Mouse (Mus musculus) neural tube, embryonic 12.5 days (tissue): Measurements from ENCODE around the gene Cyb5d1. TPM values are rescaled to one million over a fixed set of nuclear protein-coding genes. Genes with fewer than 3 reads are reported as not detected.

Source experiments
- ATAC-seq: fragments of 200-750 bp; cut with Nextera tagmentation; 2 replicates; pipeline ENCODE4 v1.8.0; 2017; ENCODE audit warnings: low read depth, mild to moderate bottlenecking, moderate TSS enrichment, moderate library complexity; ENCODE audit not compliant: low FRiP score
- H3K27ac ChIP-seq: fragments of 300-500 bp; sonication (generic); 2 replicates; pipeline ENCODE4 v1.5.1; 2016
- H3K27me3 ChIP-seq: fragments of 300-500 bp; sonication (generic); replicated peaks from 2 replicates; pipeline ENCODE4 v1.6.1; 2016; ENCODE audit warnings: mild to moderate bottlenecking
- H3K36me3 ChIP-seq: fragments of 300-500 bp; sonication (generic); 2 replicates; pipeline ENCODE4 v1.6.1; 2016; ENCODE audit warnings: mild to moderate bottlenecking
- H3K4me1 ChIP-seq: fragments of 300-500 bp; sonication (generic); 2 replicates; pipeline ENCODE4 v1.6.1; 2016
- H3K4me2 ChIP-seq: fragments of 300-500 bp; sonication (generic); replicated peaks from 2 replicates; pipeline ENCODE4 v1.6.1; 2016; ENCODE audit warnings: mild to moderate bottlenecking
- H3K4me3 ChIP-seq: fragments of 300-500 bp; sonication (generic); 2 replicates; pipeline ENCODE4 v1.5.1; 2016
- H3K9ac ChIP-seq: fragments of 300-500 bp; sonication (generic); 2 replicates; pipeline ENCODE4 v1.6.1; 2016; ENCODE audit warnings: mild to moderate bottlenecking
- H3K9me3 ChIP-seq: fragments of 300-500 bp; sonication (generic); 2 replicates; pipeline ENCODE4 v1.6.1; 2016; ENCODE audit warnings: mild to moderate bottlenecking
- WGBS: fragments of 180-500 bp; shearing (Covaris S2); methylation state at CpG from one replicate; pipeline ENCODE4 v1.1.7; 2016; 5-methylcytosine and 5-hydroxymethylcytosine counted together
- polyA plus RNA-seq: library from polyadenylated mRNA; unstranded; fragments of >200 nt; fragmentation: Nextera tagmentation; extraction: Ambion mirVana; gene quantifications from 2 replicates; pipeline ENCODE4 v1.2.1, GENCODE M21; 2016

Cyb5d1 gene
- polyA plus RNA-seq, 1 experiment from 2014 or later: 49.9 TPM

DNA sequence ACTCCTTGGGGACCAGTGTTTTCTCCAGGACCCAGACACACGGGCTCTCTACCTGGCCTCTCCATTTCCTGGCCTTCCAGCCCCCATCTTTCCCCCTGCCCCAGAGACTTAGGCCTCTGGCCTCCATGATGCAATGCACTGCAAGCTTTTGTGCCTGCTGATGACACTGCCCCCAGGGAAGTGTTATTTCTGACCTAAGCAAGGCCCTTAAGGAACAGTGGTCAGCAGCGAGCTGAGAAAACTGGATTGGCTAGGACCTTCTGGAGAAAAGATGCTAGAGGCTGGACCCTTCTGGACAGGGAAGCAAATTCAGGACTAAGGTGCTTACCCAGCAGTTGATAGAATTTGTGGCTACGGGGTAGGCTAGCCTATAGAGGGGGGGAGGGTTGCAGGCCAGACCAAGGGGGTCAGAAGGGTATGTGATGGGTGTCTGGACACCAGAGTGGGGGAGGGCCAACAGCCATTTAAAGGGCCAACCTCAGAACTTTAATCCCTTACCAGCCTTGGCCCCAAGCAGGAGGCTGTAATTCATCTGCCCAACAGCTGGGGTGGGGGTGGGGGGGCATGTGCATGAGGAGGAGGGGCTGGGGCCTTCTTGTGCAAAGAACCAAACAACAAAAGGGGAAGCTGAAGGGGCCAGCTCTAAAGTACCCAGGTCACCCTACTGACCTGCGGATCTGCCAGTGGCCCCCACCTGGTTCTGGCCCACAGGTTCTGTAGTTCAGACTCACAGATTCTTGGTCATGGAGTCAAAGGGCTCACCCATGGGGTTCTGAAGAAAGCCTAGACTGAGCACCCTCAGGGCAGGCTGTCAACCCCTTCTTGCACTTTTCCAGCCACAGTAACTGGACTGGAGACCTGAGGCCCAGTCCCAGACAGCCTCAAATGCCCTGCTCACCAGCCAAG lies 19.2 kb upstream of the Cyb5d1 start:
- peak overlapping the region; percentile 98 for H3K4me2 ChIP-seq
- H3K9me3 ChIP-seq: no peaks in the 10 kb centered on the region
- H3K4me3 ChIP-seq: peak overlapping the region; percentile 76
- peaks cover 71% of the 10 kb centered on the region for H3K4me1 ChIP-seq
- no peak for ATAC-seq
- peaks cover 8% of the 10 kb centered on the region for H3K36me3 ChIP-seq
- peak overlapping the region; percentile 95 for H3K9ac ChIP-seq
- H3K27ac ChIP-seq: peak overlapping the region; percentile 95
- 11% methylated on average over 4 of the region's 4 CpGs for WGBS
- H3K27me3 ChIP-seq: no peaks in the 10 kb centered on the region

DNA sequence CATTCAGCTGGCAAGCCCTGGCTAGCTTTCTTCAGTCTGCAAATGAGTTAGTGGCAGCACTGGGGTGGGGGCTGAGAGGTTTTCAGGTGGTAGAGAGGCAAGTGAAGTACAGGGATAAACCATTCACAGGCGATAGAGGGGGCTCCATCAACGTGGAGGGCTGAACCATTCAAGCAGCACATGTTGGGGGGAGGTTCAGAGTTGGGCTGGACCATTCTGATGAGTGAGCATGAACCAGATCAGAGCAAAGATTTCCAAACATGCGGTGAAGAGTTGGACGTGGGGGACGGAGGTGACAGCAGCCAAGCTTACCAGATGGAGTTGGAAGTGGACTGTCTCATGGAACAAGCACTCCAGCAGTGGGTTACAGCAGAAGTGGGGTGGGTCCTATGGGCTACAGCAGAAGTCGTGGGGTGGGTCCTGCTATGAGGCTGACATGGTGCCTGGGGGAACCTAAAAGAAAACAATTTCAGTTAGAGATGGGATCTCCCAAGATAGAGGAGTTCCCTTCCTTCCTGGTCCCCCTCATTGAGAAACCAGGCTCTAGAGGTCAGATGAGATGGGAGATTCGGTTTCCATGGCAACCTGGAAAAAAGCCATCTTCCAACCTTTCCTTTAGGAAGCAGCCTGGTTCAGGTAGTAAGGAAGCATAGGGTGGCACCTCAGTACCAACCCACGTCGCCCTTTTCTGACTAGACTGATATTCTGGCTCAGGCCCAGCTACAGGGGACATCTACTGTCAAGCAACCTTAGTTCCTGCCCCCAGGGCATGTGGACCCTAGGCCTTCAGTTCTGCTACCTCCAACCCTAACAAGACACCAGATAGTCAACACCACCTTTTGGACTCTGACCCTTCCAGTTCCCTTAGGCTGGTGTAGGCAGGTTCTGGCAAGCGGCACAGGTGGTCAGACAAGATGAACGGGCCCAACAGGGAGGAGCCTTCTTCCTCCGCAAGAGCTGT lies 18.1 kb upstream of the Cyb5d1 start, which contains the start of gene Kdm6b:
Gene Kdm6b, minus strand, starts transcription at position 455 of the 961 bp plus-strand sequence.
- Histone ChIP-seq H3K36me3 (peaks cover 8% of the 10 kb centered on the region), H3K9ac (peak within 1 kb of the TSS; percentile 95), H3K27me3 (no peaks in the 10 kb centered on the region), H3K27ac (peak within 1 kb of the TSS; percentile 95), H3K9me3 (no peaks in the 10 kb centered on the region), H3K4me3 (peak within 1 kb of the TSS; percentile 76), H3K4me2 (peak within 1 kb of the TSS; percentile 98), H3K4me1 (peaks cover 70% of the 10 kb centered on the region)
- WGBS: 44% methylated on average over 12 of the region's 12 CpGs
- no peak for ATAC-seq

GRCm38 (mm10) chr11:69412548-69412947 lies 17.1 kb upstream of the Cyb5d1 start:
- peaks cover 70% of the 10 kb centered on the region for H3K4me1 ChIP-seq
- H3K4me3 ChIP-seq: peak overlapping the region; percentile 76
- WGBS: 62% methylated on average over 7 of the region's 7 CpGs
- no peaks in the 10 kb centered on the region for H3K9me3 ChIP-seq
- no peak for ATAC-seq
- peaks cover 14% of the 10 kb centered on the region for H3K36me3 ChIP-seq
- H3K27me3 ChIP-seq: no peaks in the 10 kb centered on the region
- peak overlapping the region; percentile 88; the same call in 1 of the 2 replicates for H3K27ac ChIP-seq
- peak overlapping the region; percentile 98 for H3K4me2 ChIP-seq
- H3K9ac ChIP-seq: peak overlapping the region; percentile 91

DNA sequence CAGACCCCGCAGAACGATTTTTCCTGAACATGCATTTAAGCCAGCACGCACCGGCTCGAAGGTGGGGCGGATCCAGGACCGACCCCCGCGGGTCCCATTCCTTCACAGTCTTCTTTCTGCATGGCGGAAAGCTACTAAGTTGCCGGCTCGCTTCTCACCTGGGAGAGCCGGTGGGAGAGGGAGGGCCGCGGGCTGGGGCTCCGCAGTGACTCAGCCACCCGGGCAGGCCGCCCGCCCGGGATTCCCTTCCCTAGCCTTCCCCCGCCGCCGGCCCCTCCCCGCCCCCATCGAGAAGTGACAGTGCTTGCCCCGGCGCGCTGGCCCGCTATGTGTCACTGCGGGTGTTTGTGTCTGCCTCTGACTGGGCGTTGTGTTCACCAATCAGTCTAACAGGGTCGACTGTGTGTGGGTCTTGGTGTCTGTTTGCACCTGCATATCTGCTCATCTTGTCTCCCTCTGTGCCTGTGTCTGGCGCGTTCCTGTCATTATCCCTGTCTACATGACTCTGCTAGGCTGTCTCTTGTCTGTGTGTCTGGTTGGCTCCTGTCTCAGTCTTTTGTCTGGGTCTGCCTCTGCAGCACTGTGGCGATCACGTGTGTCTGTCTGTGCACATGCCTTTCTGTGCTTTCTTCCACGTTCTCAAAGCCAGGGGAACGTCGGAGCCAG lies 16.2 kb upstream of the Cyb5d1 start:
- 1% methylated on average over 39 of the region's 39 CpGs for WGBS
- peaks cover 23% of the 10 kb centered on the region for H3K36me3 ChIP-seq
- ATAC-seq: 0 out of 2 replicates have a peak, but pooled peaks have one; percentile 1
- no peaks in the 10 kb centered on the region for H3K27me3 ChIP-seq
- peaks cover 61% of the 10 kb centered on the region for H3K4me1 ChIP-seq
- peak overlapping the region; percentile 80 for H3K4me3 ChIP-seq
- H3K9ac ChIP-seq: peak overlapping the region; percentile 91
- H3K4me2 ChIP-seq: peak overlapping the region; percentile 98
- peak overlapping the region; percentile 88 for H3K27ac ChIP-seq
- no peaks in the 10 kb centered on the region for H3K9me3 ChIP-seq

- WGBS: under 1% methylated on average over 26 of the region's 26 CpGs
- Histone ChIP-seq H3K4me3 (peak overlapping the region; percentile 80), H3K4me2 (peak overlapping the region; percentile 98), H3K27ac (peak overlapping the region; percentile 95), H3K9me3 (no peaks in the 10 kb centered on the region), H3K9ac (peak overlapping the region; percentile 91), H3K27me3 (no peaks in the 10 kb centered on the region), H3K36me3 (peaks cover 29% of the 10 kb centered on the region), H3K4me1 (peaks cover 56% of the 10 kb centered on the region)
- peak; percentile 54 for ATAC-seq
These were observed 15.7 kb upstream of the Cyb5d1 start for GRCm38 (mm10) chr11:69411073-69411535.

DNA sequence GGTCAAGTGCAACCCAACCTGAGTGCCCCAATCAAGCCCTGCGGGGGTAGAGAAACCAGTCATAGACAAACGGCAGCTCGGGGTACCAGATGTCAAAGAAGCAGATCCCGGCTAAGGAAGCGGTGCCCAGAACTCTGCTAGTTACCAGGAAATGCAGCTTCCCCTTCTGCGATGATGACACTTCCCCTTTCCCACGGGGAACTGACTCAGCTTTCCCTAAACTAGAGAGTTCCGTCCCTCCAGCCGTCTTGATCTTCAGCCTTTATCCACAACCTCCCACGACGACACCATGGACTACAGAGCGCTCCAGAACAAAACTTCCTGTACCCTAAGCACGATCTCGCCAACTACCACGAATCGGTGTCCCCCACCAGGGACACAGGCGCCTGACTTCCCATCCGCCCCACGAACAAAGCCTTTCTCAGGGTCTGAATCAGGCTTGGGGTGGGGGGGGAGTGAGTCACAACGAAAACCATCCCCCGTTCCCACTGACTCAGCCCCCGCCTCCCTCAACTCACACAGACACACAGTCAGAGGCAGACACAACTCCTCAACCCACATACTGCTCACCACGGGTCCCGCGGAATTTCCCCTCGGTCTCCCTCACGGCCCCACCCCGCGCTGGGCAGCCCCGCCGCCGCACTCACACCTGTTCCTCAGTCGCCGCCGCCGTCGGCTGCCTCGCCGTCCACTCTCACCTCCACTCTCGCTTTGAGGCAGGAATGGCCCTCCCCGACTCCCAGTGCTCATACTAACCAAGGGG lies 15.1 kb upstream of the Cyb5d1 start:
- peaks cover 56% of the 10 kb centered on the region for H3K4me1 ChIP-seq
- peak overlapping the region; percentile 91 for H3K9ac ChIP-seq
- H3K27ac ChIP-seq: peak overlapping the region; percentile 95
- peak; percentile 18; the same call in 1 of the 2 replicates for ATAC-seq
- peaks cover 35% of the 10 kb centered on the region for H3K36me3 ChIP-seq
- peak overlapping the region; percentile 98 for H3K4me2 ChIP-seq
- no peaks in the 10 kb centered on the region for H3K9me3 ChIP-seq
- WGBS: under 1% methylated on average over 41 of the region's 41 CpGs
- peak overlapping the region; percentile 80 for H3K4me3 ChIP-seq
- no peaks in the 10 kb centered on the region for H3K27me3 ChIP-seq

DNA sequence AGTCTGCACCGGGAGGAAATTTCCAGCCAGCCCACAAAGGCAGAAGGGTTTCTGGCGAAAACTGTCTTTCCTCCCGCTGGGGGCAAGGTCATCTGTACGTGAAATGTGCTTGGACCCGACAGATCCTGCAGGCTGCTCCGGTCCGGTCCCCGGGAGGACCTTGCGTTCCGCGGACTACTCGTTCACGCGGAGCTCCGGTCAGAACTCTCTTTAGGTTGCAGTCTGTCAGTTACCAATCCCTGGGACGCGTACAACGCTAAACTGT lies 14.5 kb upstream of the Cyb5d1 start:
- no peaks in the 10 kb centered on the region for H3K9me3 ChIP-seq
- ATAC-seq: no peak
- 0% methylated on average over 18 of the region's 18 CpGs for WGBS
- H3K4me2 ChIP-seq: peak overlapping the region; percentile 98
- peaks cover 55% of the 10 kb centered on the region for H3K4me1 ChIP-seq
- peak overlapping the region; percentile 91 for H3K9ac ChIP-seq
- peaks cover 40% of the 10 kb centered on the region for H3K36me3 ChIP-seq
- peak overlapping the region; percentile 95 for H3K27ac ChIP-seq
- no peaks in the 10 kb centered on the region for H3K27me3 ChIP-seq
- H3K4me3 ChIP-seq: peak overlapping the region; percentile 80

DNA sequence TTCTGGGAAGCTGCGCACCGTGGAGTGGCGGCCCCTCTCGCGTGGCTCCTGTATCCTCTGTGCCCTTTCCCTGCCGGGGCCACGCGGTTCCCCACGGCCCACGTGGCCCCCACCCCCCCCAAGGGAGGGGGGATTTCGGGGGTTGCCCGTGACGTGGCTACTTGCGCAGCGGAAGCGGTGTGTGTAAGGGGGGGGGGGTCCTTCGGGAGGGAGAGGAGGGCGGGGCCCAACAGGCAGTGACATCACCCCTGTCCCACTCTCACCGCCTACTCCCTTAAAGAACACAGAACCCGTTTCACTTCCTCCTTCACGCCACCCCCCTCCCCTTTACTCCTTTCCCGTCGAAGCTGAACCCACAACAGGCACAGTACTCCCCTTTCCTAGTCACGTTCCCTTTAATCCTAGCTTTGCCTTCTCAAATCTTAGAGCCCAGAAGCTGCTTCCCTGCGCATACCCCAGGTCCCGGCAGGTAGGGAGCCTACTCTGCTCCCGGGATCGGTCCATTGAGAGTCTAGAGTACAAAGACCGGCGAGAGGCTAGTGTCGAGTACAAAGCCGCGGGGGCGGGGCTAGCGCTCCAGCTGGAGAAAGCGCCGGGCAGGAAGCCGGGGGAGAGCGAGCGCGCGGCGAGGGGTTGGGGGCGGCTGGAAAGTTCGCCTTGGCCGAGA lies 14.1 kb upstream of the Cyb5d1 start:
- Histone ChIP-seq H3K4me1 (peaks cover 50% of the 10 kb centered on the region), H3K27ac (peak overlapping the region; percentile 95), H3K4me3 (peak overlapping the region; percentile 80), H3K4me2 (peak overlapping the region; percentile 98), H3K36me3 (peaks cover 45% of the 10 kb centered on the region), H3K9ac (peak overlapping the region; percentile 91), H3K9me3 (no peaks in the 10 kb centered on the region), H3K27me3 (no peaks in the 10 kb centered on the region)
- peak; percentile 30; the same call in 1 of the 2 replicates for ATAC-seq
- WGBS: under 1% methylated on average over 43 of the region's 46 CpGs

DNA sequence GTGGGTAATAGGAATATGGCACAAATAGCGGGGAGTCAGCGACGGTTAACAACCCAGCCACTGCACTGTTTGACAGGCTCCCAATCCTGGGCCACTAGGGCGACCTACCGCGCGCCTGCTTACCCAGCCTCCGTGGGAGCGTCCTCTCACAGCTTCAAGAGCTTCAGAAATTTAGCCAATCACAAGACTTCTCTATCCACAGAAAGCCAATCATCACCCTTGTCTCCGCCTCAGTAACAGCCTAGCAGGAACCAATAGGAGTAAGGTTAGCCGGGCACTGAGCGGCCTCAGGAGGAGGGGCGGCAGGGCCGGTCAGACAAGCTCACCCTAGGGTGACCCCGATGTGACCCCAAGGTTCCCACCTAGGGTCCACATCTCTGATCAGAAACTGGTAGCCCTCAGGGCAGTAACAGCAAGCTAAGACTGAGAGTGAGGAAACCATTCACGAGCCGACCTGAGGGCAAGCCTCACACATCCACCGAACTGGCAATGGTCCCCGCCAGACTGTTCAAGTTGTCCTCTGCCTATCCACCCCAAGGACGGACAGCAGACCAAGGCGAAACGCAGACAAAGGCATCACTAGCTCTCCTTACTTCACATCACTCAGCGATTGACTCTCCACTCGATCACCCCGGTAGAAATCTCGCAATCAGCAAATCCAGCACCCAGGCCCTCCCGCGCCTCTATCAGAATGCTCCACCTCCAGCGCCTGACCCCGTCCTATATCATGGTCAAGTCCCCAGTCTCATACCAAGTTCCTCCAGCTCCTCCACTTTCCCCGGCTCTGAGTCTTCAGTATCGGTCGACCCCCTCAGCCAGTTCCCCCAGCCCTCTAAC lies 13.3 kb upstream of the Cyb5d1 start:
- Histone ChIP-seq H3K4me1 (peaks cover 42% of the 10 kb centered on the region), H3K36me3 (peaks cover 52% of the 10 kb centered on the region), H3K9ac (peak overlapping the region; percentile 91), H3K4me3 (peak overlapping the region; percentile 80), H3K27ac (peak overlapping the region; percentile 95), H3K4me2 (peak overlapping the region; percentile 98), H3K27me3 (no peaks in the 10 kb centered on the region), H3K9me3 (no peaks in the 10 kb centered on the region)
- under 1% methylated on average over 33 of the region's 33 CpGs for WGBS
- ATAC-seq: peak; percentile 62

DNA sequence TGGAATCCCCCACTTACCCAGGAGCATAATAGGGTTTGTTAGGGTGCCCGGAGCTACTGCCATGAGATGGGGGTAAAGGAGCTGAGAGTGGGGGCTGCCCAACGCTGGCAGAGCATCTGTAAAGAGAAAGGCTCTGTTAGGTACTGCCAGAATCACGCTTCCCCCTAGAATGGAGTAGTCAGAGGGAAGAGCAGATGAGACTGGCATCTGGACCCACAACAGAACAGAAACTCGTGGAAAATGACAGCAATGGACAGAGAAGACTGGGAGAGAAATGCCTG lies 12.2 kb upstream of the Cyb5d1 start:
- no peaks in the 10 kb centered on the region for H3K27me3 ChIP-seq
- no peak overlapping the region for H3K27ac ChIP-seq
- peak overlapping the region; percentile 91; the same call in 1 of the 2 replicates for H3K9ac ChIP-seq
- peak overlapping the region; percentile 7; the same call in 1 of the 2 replicates for H3K4me3 ChIP-seq
- WGBS: 91% methylated on average over 4 of the region's 4 CpGs
- peaks cover 59% of the 10 kb centered on the region for H3K36me3 ChIP-seq
- ATAC-seq: no peak
- H3K4me1 ChIP-seq: peaks cover 32% of the 10 kb centered on the region
- H3K9me3 ChIP-seq: no peaks in the 10 kb centered on the region
- peak overlapping the region; percentile 98 for H3K4me2 ChIP-seq
